In the genomic region with DNA sequence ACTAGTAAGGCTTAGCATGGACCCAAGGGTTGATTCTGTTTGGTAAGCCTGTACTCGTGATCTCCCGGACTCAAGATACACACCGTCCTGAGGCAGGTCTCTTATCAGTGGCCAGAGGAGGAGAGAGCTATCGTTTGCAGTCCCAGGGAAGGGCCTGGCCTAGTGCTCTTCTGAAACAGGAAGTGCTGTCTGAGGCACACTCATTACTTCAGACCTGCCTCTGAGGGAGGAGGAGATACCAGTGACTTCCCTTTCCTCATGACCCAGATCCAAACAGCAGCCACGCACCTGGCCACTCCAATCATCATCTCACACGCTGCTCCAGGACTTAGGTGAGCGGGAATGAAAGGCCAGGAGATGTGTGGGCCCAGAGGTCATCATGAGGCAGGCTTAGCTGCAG, we compare ENCODE assay signal across 9 mouse cellular contexts.
DNase-seq lines count a peak whose midpoint lies in the region; ATAC-seq and TF ChIP-seq lines count a peak whose summit lies in the region.
"Had no signal": no experiment of that assay in that cellular context is flagged by ENCODE, and none has a peak within 500 bp of the region (broad histone marks: within the 10 kb centered on the region; RNA-seq: fewer than 3 reads in every experiment).

No protein-coding gene starts in this region.

- H3K27ac ChIP-seq in bone marrow, adult 2 months (ENCODE audit: control insufficient read depth, insufficient read depth, low read depth, low read length, poor library complexity): peak overlapping the region; percentile 69
- H3K27ac ChIP-seq in liver, embryonic 13.5 days: no peak overlapping the region
- H3K27ac ChIP-seq in embryonic facial prominence, embryonic 10.5 days (replicated peaks): no peak overlapping the region
- H3K27ac ChIP-seq: hindbrain, embryonic 10.5 days; stomach, embryonic 15.5 days had no signal

- H3K36me3 ChIP-seq in liver, embryonic 13.5 days: no peaks in the 10 kb centered on the region
- no peaks in the 10 kb centered on the region for H3K36me3 ChIP-seq in embryonic facial prominence, embryonic 10.5 days (replicated peaks)
- H3K36me3 ChIP-seq: hindbrain, embryonic 10.5 days; stomach, embryonic 15.5 days had no signal

- WGBS in bone marrow, adult 2 months: 23% methylated on average over 7 of the region's 7 CpGs
- WGBS in liver, embryonic 13.5 days (ENCODE audit: insufficient replicate concordance): 24% methylated on average over 7 of the region's 7 CpGs
- 82% methylated on average over 7 of the region's 7 CpGs for WGBS in embryonic facial prominence, embryonic 10.5 days

- 0 out of 2 replicates have a peak, but pooled peaks have one; percentile 6 for TF ChIP-seq CTCF in bone marrow, adult 2 months (IDR thresholded peaks at IDR 0.05; ENCODE audit: control insufficient read depth, insufficient read depth, low read length)

- no peak for TF ChIP-seq POLR2A in bone marrow, adult 2 months (IDR thresholded peaks at IDR 0.05; ENCODE audit: borderline replicate concordance, control insufficient read depth, low read depth, low read length)

- DNase-seq in CD4-positive helper T cell, adult 2 months (ENCODE audit: low read depth, low spot score): peak; percentile 26
- peak; percentile 16 for DNase-seq in liver, embryonic 13.5 days
- DNase-seq in spleen, postnatal 10 days (ENCODE audit: low spot score in 2 of 2): peak; percentile 24 to 30
- DNase-seq in adrenal gland, postnatal 4 days (ENCODE audit: low spot score in 2 of 2): no peak
- DNase-seq in cerebellum, postnatal 25 days: no peak
- DNase-seq in embryonic facial prominence, embryonic 10.5 days (ENCODE audit: low spot score): no peak

- H3K4me3 ChIP-seq in bone marrow, adult 2 months (replicated peaks; ENCODE audit: control insufficient read depth, low read depth, low read length): no peak overlapping the region
- no peak overlapping the region for H3K4me3 ChIP-seq in liver, embryonic 13.5 days (replicated peaks)
- H3K4me3 ChIP-seq in embryonic facial prominence, embryonic 10.5 days: no peak overlapping the region
- H3K4me3 ChIP-seq: hindbrain, embryonic 10.5 days; stomach, embryonic 15.5 days had no signal

- no peaks in the 10 kb centered on the region for H3K9me3 ChIP-seq in liver, embryonic 13.5 days (replicated peaks)
- H3K9me3 ChIP-seq in embryonic facial prominence, embryonic 10.5 days: no peaks in the 10 kb centered on the region
- H3K9me3 ChIP-seq: hindbrain, embryonic 10.5 days; stomach, embryonic 15.5 days had no signal

- H3K27me3 ChIP-seq in liver, embryonic 13.5 days: no peaks in the 10 kb centered on the region
- H3K27me3 ChIP-seq in embryonic facial prominence, embryonic 10.5 days (replicated peaks; ENCODE audit: low read depth, poor library complexity, severe bottlenecking): no peaks in the 10 kb centered on the region
- H3K27me3 ChIP-seq: stomach, embryonic 15.5 days had no signal

- peak; percentile 76 for ATAC-seq in liver, embryonic 13.5 days (ENCODE audit: low read depth)

- H3K4me2 ChIP-seq in liver, embryonic 13.5 days: no peak overlapping the region
- H3K4me2 ChIP-seq: stomach, embryonic 15.5 days had no signal

- H3K9ac ChIP-seq in liver, embryonic 13.5 days: no peak overlapping the region
- H3K9ac ChIP-seq: stomach, embryonic 15.5 days had no signal

- H3K4me1 ChIP-seq in bone marrow, adult 2 months (ENCODE audit: control insufficient read depth, insufficient read depth, low read length): peaks cover 1% of the 10 kb centered on the region; the same call in 1 of the 2 replicates
- peaks cover 12% of the 10 kb centered on the region for H3K4me1 ChIP-seq in liver, embryonic 13.5 days (replicated peaks)
- no peaks in the 10 kb centered on the region for H3K4me1 ChIP-seq in embryonic facial prominence, embryonic 10.5 days
- H3K4me1 ChIP-seq: hindbrain, embryonic 10.5 days; stomach, embryonic 15.5 days had no signal

Comparison
In these comparisons a context has a peak if more than half of its experiments do, and no peak if none do; other contexts are left out.
1. DNase-seq: peak in CD4-positive helper T cell, adult 2 months (single experiment), liver, embryonic 13.5 days (single experiment) and spleen, postnatal 10 days (2 of 2); none in adrenal gland, postnatal 4 days (0 of 2), cerebellum, postnatal 25 days (0 of 2) and embryonic facial prominence, embryonic 10.5 days (single experiment).